Mouse (Mus musculus) hindbrain, embryonic 10.5 days (tissue): ENCODE data around the gene Comtd1. TPM values are rescaled to one million over a fixed set of nuclear protein-coding genes. Genes with fewer than 3 reads are reported as not detected.

ENCODE experiments used
- DNase-seq: peaks from one replicate; pipeline ENCODE4 v3.0.0-alpha.2; 2017; ENCODE audit warnings: low spot score
- H3K27ac ChIP-seq: fragments of 300-500 bp; sonication (generic); 2 replicates; pipeline ENCODE4 v1.5.1; 2016; ENCODE audit warnings: mild to moderate bottlenecking, moderate library complexity
- H3K27me3 ChIP-seq: fragments of 300-500 bp; sonication (generic); 2 replicates; pipeline ENCODE4 v1.6.1; 2016; ENCODE audit warnings: mild to moderate bottlenecking; ENCODE audit not compliant: poor library complexity, insufficient read depth, severe bottlenecking
- H3K36me3 ChIP-seq: fragments of 300-500 bp; sonication (generic); 2 replicates; pipeline ENCODE4 v1.6.1; 2016; ENCODE audit warnings: mild to moderate bottlenecking, moderate library complexity
- H3K4me1 ChIP-seq: fragments of 300-500 bp; sonication (generic); replicated peaks from 2 replicates; pipeline ENCODE4 v1.6.1; 2016; ENCODE audit warnings: mild to moderate bottlenecking
- H3K4me3 ChIP-seq: fragments of 300-500 bp; sonication (generic); 2 replicates; pipeline ENCODE4 v1.5.1; 2016; ENCODE audit warnings: mild to moderate bottlenecking, moderate library complexity
- H3K9me3 ChIP-seq: fragments of 300-500 bp; sonication (generic); 2 replicates; pipeline ENCODE4 v1.6.1; 2016; ENCODE audit warnings: mild to moderate bottlenecking, moderate library complexity
- WGBS: fragments of 180-500 bp; shearing (Covaris S2); methylation state at CpG from one replicate; pipeline ENCODE4 v1.1.7; 2016; 5-methylcytosine and 5-hydroxymethylcytosine counted together
- polyA plus RNA-seq: library from polyadenylated mRNA; unstranded; fragments of >200 nt; fragmentation: Nextera tagmentation; extraction: Ambion mirVana; gene quantifications from 2 replicates; pipeline ENCODE4 v1.2.1, GENCODE M21; 2016

Gene Comtd1
- polyA plus RNA-seq, 1 experiment from 2014 or later: 15.7 TPM

DNA sequence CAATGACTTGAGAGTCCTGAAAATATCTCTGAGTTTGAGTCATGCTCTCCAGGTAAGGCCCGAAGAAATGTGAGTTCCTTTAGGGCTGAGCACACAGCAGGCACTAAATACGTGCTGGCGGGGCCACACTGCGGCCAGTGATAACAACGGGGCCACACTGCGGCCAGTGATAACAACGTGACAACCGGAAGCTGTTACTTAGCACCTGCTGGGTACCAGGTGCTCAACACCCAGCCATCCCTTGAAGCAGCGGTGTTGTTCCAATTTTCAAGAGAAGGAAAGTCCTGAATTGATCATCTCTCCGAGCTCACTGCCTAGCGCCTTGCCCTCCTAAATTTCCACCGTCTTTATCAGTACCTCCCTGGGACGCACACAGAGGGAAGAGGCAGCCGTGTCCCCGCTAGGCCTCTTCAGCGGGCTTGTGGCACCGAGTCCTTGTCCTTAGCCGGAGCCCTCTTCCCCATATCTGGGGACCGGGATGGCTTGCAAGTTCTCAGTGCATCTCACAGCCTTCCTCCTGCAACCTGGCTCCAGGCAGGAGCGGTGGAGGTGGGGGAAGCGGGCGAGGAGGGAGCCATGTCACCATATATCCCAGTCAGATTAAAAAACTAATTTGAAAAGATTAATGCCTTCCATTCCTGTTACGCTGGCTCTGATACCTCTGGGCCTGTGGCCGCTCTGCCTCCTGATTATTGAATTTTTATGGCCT lies 1.8 kb upstream of the Comtd1 start:
- H3K4me3 ChIP-seq: no peak overlapping the region
- DNase-seq: no peak
- H3K9me3 ChIP-seq: no peaks in the 10 kb centered on the region
- H3K27ac ChIP-seq: no peak overlapping the region
- peaks cover 47% of the 10 kb centered on the region for H3K4me1 ChIP-seq
- H3K36me3 ChIP-seq: peaks cover 14% of the 10 kb centered on the region
- 81% methylated on average over 24 of the region's 24 CpGs for WGBS
- no peaks in the 10 kb centered on the region for H3K27me3 ChIP-seq

GRCm38 (mm10) chr14:21849524-21850418 lies 994 bp upstream of the Comtd1 start:
- peaks cover 22% of the 10 kb centered on the region for H3K36me3 ChIP-seq
- H3K4me1 ChIP-seq: peaks cover 39% of the 10 kb centered on the region
- H3K4me3 ChIP-seq: no peak overlapping the region
- no peaks in the 10 kb centered on the region for H3K27me3 ChIP-seq
- H3K27ac ChIP-seq: peak overlapping the region; percentile 29; the same call in 1 of the 2 replicates
- 85% methylated on average over 13 of the region's 13 CpGs for WGBS
- H3K9me3 ChIP-seq: no peaks in the 10 kb centered on the region
- no peak for DNase-seq

DNA sequence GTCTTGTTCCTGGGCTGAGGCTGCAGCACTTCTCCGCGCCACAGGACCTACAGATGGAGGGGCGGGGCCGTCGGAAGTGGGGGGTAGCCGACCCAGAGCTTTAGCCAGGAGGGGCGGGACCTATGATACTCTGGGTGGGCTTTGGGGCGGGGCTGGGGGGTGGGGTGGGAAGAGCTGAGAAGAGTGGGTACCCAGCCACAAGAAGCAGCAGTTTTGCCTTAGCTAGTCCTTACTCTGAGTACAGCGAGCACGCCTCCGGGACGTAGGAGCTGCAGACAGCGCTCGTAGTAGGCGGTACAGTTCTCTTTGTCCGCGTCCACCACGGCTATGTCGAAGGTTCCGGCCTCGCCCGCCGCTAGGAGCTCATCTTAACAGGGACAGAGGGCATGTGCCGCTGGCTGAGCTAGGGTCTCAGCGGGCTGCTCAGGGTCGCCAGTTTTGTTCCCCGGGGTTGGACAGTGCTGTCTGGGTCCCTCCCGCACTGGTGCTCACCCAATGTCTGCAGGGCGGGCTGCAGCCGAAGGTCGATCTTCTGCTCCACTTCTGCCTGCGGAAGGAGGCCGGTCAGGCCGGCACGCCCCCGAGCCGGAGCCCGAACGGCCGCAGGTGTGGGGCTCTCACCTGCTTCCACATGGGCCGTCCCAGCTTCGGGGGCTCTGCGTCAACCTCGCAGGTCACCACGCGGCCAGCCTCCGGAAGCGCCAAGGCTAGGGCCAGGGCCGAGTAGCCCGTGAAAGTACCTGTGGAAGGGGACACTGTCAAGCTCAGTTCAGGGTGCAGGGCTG lies 1.2 kb downstream of the Comtd1 start:
- H3K4me3 ChIP-seq: peak overlapping the region; percentile 76
- DNase-seq: peak; percentile 84
- WGBS: under 1% methylated on average over 50 of the region's 50 CpGs
- peaks cover 44% of the 10 kb centered on the region for H3K36me3 ChIP-seq
- peak overlapping the region; percentile 89 for H3K27ac ChIP-seq
- H3K27me3 ChIP-seq: no peaks in the 10 kb centered on the region
- H3K9me3 ChIP-seq: no peaks in the 10 kb centered on the region
- peaks cover 23% of the 10 kb centered on the region for H3K4me1 ChIP-seq

- Histone ChIP-seq H3K4me1 (peaks cover 23% of the 10 kb centered on the region), H3K27ac (peak overlapping the region; percentile 89), H3K36me3 (peaks cover 51% of the 10 kb centered on the region), H3K4me3 (peak overlapping the region; percentile 76), H3K9me3 (no peaks in the 10 kb centered on the region), H3K27me3 (no peaks in the 10 kb centered on the region)
- DNase-seq: no peak
- 16% methylated on average over 10 of the region's 10 CpGs for WGBS
Measured at GRCm38 (mm10) chr14:21846827-21847380, 1.9 kb downstream of the Comtd1 start.

DNA sequence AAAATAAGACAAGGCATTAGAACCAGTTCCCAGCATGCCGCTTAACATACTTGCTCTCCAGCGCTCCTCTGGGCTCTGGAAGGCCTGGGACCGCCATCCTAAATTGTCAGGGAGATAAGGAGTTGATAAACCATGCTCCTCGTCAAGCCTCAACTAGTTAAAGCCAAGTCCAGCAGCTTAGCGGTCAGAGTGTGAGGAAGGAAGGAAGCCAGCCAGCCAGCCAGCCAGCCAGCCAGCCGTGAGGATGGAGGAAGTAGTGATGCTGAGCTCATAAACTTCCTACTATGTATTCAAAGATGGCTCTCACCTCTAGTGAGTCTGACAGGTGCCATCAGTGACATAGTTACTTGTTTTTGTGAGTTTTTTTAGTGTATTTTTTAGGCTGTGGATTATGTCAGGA lies 5.5 kb downstream of the Comtd1 start:
- Histone ChIP-seq H3K9me3 (no peaks in the 10 kb centered on the region), H3K36me3 (peaks cover 87% of the 10 kb centered on the region), H3K27me3 (no peaks in the 10 kb centered on the region), H3K4me3 (no peak overlapping the region), H3K27ac (no peak overlapping the region), H3K4me1 (peaks cover 19% of the 10 kb centered on the region)
- no peak for DNase-seq
- WGBS: 88% methylated on average over 6 of the region's 6 CpGs

DNA sequence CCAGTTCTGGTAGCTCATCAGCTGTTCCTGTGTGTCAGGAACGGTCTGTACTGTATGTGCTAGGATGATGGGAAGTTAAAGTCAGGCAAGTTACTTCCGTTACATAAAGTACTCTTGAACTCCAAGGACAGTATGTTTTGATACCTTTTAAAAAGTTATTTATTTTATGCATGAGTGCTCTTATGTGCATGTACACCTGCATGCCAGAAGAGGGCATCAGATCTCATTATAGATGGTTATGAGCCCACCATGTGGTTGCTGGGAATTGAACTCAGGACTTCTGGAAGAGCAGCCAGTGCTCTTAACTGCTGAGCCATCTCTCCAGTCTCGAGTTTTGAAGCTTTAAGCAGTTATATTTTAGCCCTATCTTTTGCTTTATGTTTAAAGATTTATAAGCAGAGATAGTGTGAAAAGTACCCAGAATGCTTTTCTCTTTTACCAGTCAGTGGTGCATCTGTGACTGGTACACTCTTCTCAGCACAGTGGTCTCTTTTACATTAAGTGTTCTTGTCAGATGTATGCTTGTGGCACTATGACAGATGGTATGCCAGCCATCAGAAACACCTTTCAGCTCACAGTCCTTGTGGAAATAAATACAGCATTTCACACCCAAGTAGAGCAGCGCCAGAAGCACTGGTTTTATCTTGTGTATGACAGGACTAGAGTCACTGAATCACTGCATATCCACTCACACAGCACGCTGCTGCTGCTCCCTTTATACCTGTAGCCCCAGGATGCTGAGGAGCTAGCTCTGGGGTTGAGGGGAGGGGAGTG lies 6.8 kb downstream of the Comtd1 start:
- Histone ChIP-seq H3K9me3 (no peaks in the 10 kb centered on the region), H3K27me3 (no peaks in the 10 kb centered on the region), H3K27ac (no peak overlapping the region), H3K4me1 (peaks cover 6% of the 10 kb centered on the region), H3K4me3 (no peak overlapping the region), H3K36me3 (peaks cover 100% of the 10 kb centered on the region)
- WGBS: 95% methylated on average over 5 of the region's 5 CpGs
- DNase-seq: no peak

DNA sequence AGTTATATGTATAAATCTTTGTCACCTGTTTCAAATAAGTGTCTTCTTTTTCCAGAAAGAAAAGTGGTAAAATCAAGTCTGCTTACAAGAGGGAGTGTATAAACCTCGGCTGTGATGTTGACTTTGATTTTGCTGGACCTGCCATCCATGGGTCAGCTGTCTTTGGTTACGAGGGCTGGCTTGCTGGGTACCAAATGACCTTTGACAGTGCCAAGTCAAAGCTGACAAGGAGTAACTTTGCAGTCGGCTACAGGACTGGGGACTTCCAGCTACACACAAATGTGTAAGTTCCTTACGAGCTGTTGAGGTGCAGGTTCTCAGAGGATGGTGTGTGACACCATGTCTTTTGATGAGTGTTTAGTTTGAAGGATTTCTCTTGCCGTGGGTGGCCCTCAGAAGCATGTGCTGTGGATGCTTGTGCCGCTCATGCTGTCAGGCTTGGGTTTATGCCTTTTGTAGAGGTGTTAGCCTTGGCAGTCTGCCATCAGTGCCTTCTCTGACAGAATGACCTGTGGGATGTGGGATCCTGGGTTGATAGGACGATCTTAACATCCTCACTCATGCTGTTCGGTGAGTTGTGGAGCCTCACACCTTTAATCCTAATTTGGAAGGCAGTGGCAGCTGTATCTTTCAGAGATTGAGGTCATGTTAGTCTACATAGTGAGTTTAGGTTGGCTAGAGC lies 10.3 kb downstream of the Comtd1 start:
- Histone ChIP-seq H3K27ac (no peak overlapping the region), H3K9me3 (no peaks in the 10 kb centered on the region), H3K27me3 (no peaks in the 10 kb centered on the region), H3K4me1 (peaks cover 8% of the 10 kb centered on the region), H3K36me3 (peaks cover 100% of the 10 kb centered on the region), H3K4me3 (no peak overlapping the region)
- DNase-seq: no peak
- WGBS: 88% methylated on average over 8 of the region's 8 CpGs

GRCm38 (mm10) chr14:21831830-21832403 lies 16.9 kb downstream of the Comtd1 start:
- Histone ChIP-seq H3K4me1 (peaks cover 35% of the 10 kb centered on the region), H3K4me3 (peak overlapping the region; percentile 94), H3K9me3 (no peaks in the 10 kb centered on the region), H3K36me3 (peaks cover 42% of the 10 kb centered on the region), H3K27me3 (no peaks in the 10 kb centered on the region), H3K27ac (peak overlapping the region; percentile 100)
- DNase-seq: no peak
- under 1% methylated on average over 28 of the region's 28 CpGs for WGBS

- peaks cover 35% of the 10 kb centered on the region for H3K4me1 ChIP-seq
- peak overlapping the region; percentile 94 for H3K4me3 ChIP-seq
- H3K27ac ChIP-seq: peak overlapping the region; percentile 100
- no peaks in the 10 kb centered on the region for H3K9me3 ChIP-seq
- H3K27me3 ChIP-seq: no peaks in the 10 kb centered on the region
- WGBS: under 1% methylated on average over 72 of the region's 73 CpGs
- peaks cover 34% of the 10 kb centered on the region for H3K36me3 ChIP-seq
- peak; percentile 95 for DNase-seq
Measured at GRCm38 (mm10) chr14:21830876-21831767, 17.7 kb downstream of the Comtd1 start.

DNA sequence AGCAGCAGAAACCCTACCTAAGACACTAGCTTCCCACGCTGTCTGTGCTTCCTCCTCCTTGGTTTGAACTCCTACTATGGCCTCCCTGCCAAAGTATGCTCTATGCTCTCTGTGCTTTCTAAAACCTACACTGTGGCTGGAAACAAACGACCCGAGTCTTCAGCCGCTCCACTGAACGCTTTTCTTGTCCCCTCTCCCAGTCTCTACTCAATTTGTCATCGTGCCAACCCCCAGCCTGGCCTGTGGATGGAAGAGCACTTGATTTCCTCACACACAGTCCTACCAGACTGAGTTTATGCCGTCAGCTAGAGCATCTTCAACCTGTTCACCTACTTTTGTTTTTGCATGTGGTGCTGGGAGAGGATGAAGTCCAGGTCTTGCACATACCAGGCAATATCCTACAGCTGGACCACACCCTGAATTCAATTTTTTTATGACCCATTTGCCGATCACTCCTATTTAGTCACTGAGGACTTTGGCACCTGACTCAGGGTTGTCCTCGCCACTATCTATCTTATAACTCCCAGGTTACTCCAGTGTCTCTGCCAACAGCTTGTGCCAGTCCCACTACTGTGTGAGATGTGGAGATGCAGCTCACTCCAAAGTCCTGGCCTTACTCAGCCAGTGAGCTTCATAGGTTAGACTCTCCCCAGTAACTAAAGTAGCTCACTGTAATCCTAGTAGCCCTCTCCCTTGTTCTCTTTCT lies 22.8 kb downstream of the Comtd1 start:
- H3K27ac ChIP-seq: no peak overlapping the region
- H3K4me1 ChIP-seq: peaks cover 15% of the 10 kb centered on the region
- 85% methylated on average over 9 of the region's 9 CpGs for WGBS
- H3K27me3 ChIP-seq: no peaks in the 10 kb centered on the region
- H3K9me3 ChIP-seq: no peaks in the 10 kb centered on the region
- no peak for DNase-seq
- H3K36me3 ChIP-seq: no peaks in the 10 kb centered on the region
- H3K4me3 ChIP-seq: no peak overlapping the region
